Mouse (Mus musculus): ENCODE measurements around the gene Pip5k1b. TPM values are rescaled to one million over a fixed set of nuclear protein-coding genes. Genes with fewer than 3 reads are reported as not detected.

Gene Pip5k1b
- polyA plus RNA-seq, 1 experiment from 2014 or later, result 0.34 TPM

- Histone ChIP-seq H3K36me3 (no peaks in the 10 kb centered on the region), H3K27ac (no peak overlapping the region), H3K4me3 (no peak overlapping the region), H3K9ac (no peak overlapping the region), H3K27me3 (no peaks in the 10 kb centered on the region), H3K4me1 (0 out of 2 replicates have a peak, but pooled peaks cover 8% of the 10 kb centered on the region), H3K9me3 (no peaks in the 10 kb centered on the region), H3K4me2 (no peak overlapping the region)
- ATAC-seq (ENCODE audit: insufficient number of reproducible peaks, insufficient read depth, low FRiP score, low TSS enrichment, low read depth), result no peak
- 79% methylated on average over 6 of the region's 6 CpGs for WGBS
Observed at GRCm38 (mm10) chr19:24455249-24455960, 100.3 kb downstream of the Pip5k1b start.

- no peak for ATAC-seq (ENCODE audit: insufficient number of reproducible peaks, insufficient read depth, low FRiP score, low TSS enrichment, low read depth)
- Histone ChIP-seq H3K4me2 (no peak overlapping the region), H3K9ac (no peak overlapping the region), H3K4me3 (no peak overlapping the region), H3K36me3 (no peaks in the 10 kb centered on the region), H3K27ac (no peak overlapping the region), H3K27me3 (no peaks in the 10 kb centered on the region), H3K4me1 (0 out of 2 replicates have a peak, but pooled peaks cover 8% of the 10 kb centered on the region), H3K9me3 (no peaks in the 10 kb centered on the region)
- 91% methylated on average over 2 of the region's 2 CpGs for WGBS
Observed at GRCm38 (mm10) chr19:24454451-24454850, 101.2 kb downstream of the Pip5k1b start.

- H3K27me3 ChIP-seq, result no peaks in the 10 kb centered on the region
- no peak overlapping the region for H3K4me3 ChIP-seq
- no peak for ATAC-seq (ENCODE audit: insufficient number of reproducible peaks, insufficient read depth, low FRiP score, low TSS enrichment, low read depth)
- no peak overlapping the region for H3K27ac ChIP-seq
- 82% methylated on average over 13 of the region's 13 CpGs for WGBS
- no peak overlapping the region for H3K4me2 ChIP-seq
- H3K36me3 ChIP-seq, result no peaks in the 10 kb centered on the region
- 0 out of 2 replicates have a peak, but pooled peaks cover 8% of the 10 kb centered on the region for H3K4me1 ChIP-seq
- H3K9ac ChIP-seq, result no peak overlapping the region
- H3K9me3 ChIP-seq, result no peaks in the 10 kb centered on the region
Observed at GRCm38 (mm10) chr19:24453379-24453778, 102.3 kb downstream of the Pip5k1b start.

- H3K36me3 ChIP-seq, result no peaks in the 10 kb centered on the region
- H3K9me3 ChIP-seq, result no peaks in the 10 kb centered on the region
- no peak overlapping the region for H3K4me2 ChIP-seq
- no peak overlapping the region for H3K4me3 ChIP-seq
- H3K4me1 ChIP-seq, result 0 out of 2 replicates have a peak, but pooled peaks cover 8% of the 10 kb centered on the region
- WGBS, result 13% methylated on average over 3 of the region's 3 CpGs
- H3K27me3 ChIP-seq, result no peaks in the 10 kb centered on the region
- no peak for ATAC-seq (ENCODE audit: insufficient number of reproducible peaks, insufficient read depth, low FRiP score, low TSS enrichment, low read depth)
- H3K27ac ChIP-seq, result peak overlapping the region; percentile 51
- H3K9ac ChIP-seq, result no peak overlapping the region
Observed at GRCm38 (mm10) chr19:24452441-24452898, 103.2 kb downstream of the Pip5k1b start.

GRCm38 (mm10) chr19:24451626-24452025, 104.0 kb downstream of the Pip5k1b start:
- WGBS, result 79% methylated on average over 3 of the region's 3 CpGs
- Histone ChIP-seq H3K4me1 (0 out of 2 replicates have a peak, but pooled peaks cover 8% of the 10 kb centered on the region), H3K9ac (no peak overlapping the region), H3K27me3 (no peaks in the 10 kb centered on the region), H3K9me3 (no peaks in the 10 kb centered on the region), H3K36me3 (no peaks in the 10 kb centered on the region), H3K4me2 (no peak overlapping the region), H3K27ac (no peak overlapping the region), H3K4me3 (no peak overlapping the region)
- no peak for ATAC-seq (ENCODE audit: insufficient number of reproducible peaks, insufficient read depth, low FRiP score, low TSS enrichment, low read depth)

- Histone ChIP-seq H3K36me3 (no peaks in the 10 kb centered on the region), H3K4me1 (0 out of 2 replicates have a peak, but pooled peaks cover 8% of the 10 kb centered on the region), H3K27ac (no peak overlapping the region), H3K4me3 (no peak overlapping the region), H3K27me3 (no peaks in the 10 kb centered on the region), H3K9ac (no peak overlapping the region), H3K4me2 (no peak overlapping the region), H3K9me3 (no peaks in the 10 kb centered on the region)
- ATAC-seq (ENCODE audit: insufficient number of reproducible peaks, insufficient read depth, low FRiP score, low TSS enrichment, low read depth), result no peak
- WGBS, result 91% methylated on average over 8 of the region's 8 CpGs
Observed at GRCm38 (mm10) chr19:24450740-24451139, 104.9 kb downstream of the Pip5k1b start.

GRCm38 (mm10) chr19:24444322-24444721, 111.3 kb downstream of the Pip5k1b start:
- Histone ChIP-seq H3K4me1 (no peaks in the 10 kb centered on the region), H3K4me2 (no peak overlapping the region), H3K9me3 (no peaks in the 10 kb centered on the region), H3K36me3 (no peaks in the 10 kb centered on the region), H3K27me3 (no peaks in the 10 kb centered on the region), H3K9ac (no peak overlapping the region), H3K27ac (no peak overlapping the region), H3K4me3 (no peak overlapping the region)
- ATAC-seq (ENCODE audit: insufficient number of reproducible peaks, insufficient read depth, low FRiP score, low TSS enrichment, low read depth), result no peak
- 87% methylated on average over 3 of the region's 3 CpGs for WGBS

- no peaks in the 10 kb centered on the region for H3K36me3 ChIP-seq
- 83% methylated on average over 4 of the region's 4 CpGs for WGBS
- H3K9ac ChIP-seq, result no peak overlapping the region
- H3K4me1 ChIP-seq, result 0 out of 2 replicates have a peak, but pooled peaks cover 4% of the 10 kb centered on the region
- no peak overlapping the region for H3K4me2 ChIP-seq
- H3K9me3 ChIP-seq, result no peaks in the 10 kb centered on the region
- no peaks in the 10 kb centered on the region for H3K27me3 ChIP-seq
- H3K27ac ChIP-seq, result no peak overlapping the region
- no peak overlapping the region for H3K4me3 ChIP-seq
- no peak for ATAC-seq (ENCODE audit: insufficient number of reproducible peaks, insufficient read depth, low FRiP score, low TSS enrichment, low read depth)
Observed at GRCm38 (mm10) chr19:24439715-24440114, 116.0 kb downstream of the Pip5k1b start.

GRCm38 (mm10) chr19:24434291-24434690, 121.4 kb downstream of the Pip5k1b start:
- no peak for ATAC-seq (ENCODE audit: insufficient number of reproducible peaks, insufficient read depth, low FRiP score, low TSS enrichment, low read depth)

GRCm38 (mm10) chr19:24432447-24432846, 123.2 kb downstream of the Pip5k1b start:
- WGBS, result 94% methylated on average over 5 of the region's 5 CpGs

More at GRCm38 (mm10) chr19:24434291-24434690, 121.4 kb downstream of the Pip5k1b start:
- H3K36me3 ChIP-seq, result no peaks in the 10 kb centered on the region
- 0 out of 2 replicates have a peak, but pooled peaks cover 8% of the 10 kb centered on the region for H3K4me1 ChIP-seq
- 83% methylated on average over 6 of the region's 6 CpGs for WGBS
- no peak overlapping the region for H3K27ac ChIP-seq
- H3K4me3 ChIP-seq, result no peak overlapping the region
- no peak overlapping the region for H3K9ac ChIP-seq
- no peaks in the 10 kb centered on the region for H3K27me3 ChIP-seq
- no peak overlapping the region for H3K4me2 ChIP-seq
- no peaks in the 10 kb centered on the region for H3K9me3 ChIP-seq

GRCm38 (mm10) chr19:24431381-24431780, 124.3 kb downstream of the Pip5k1b start:
- Histone ChIP-seq H3K4me1 (0 out of 2 replicates have a peak, but pooled peaks cover 8% of the 10 kb centered on the region), H3K27me3 (no peaks in the 10 kb centered on the region), H3K4me3 (no peak overlapping the region), H3K9ac (no peak overlapping the region), H3K27ac (no peak overlapping the region), H3K9me3 (no peaks in the 10 kb centered on the region), H3K4me2 (no peak overlapping the region), H3K36me3 (no peaks in the 10 kb centered on the region)
- ATAC-seq (ENCODE audit: insufficient number of reproducible peaks, insufficient read depth, low FRiP score, low TSS enrichment, low read depth), result no peak
- WGBS, result 89% methylated on average over 2 of the region's 2 CpGs

More at GRCm38 (mm10) chr19:24432447-24432846, 123.2 kb downstream of the Pip5k1b start:
- Histone ChIP-seq H3K9ac (no peak overlapping the region), H3K4me2 (no peak overlapping the region), H3K4me1 (0 out of 2 replicates have a peak, but pooled peaks cover 8% of the 10 kb centered on the region), H3K27me3 (no peaks in the 10 kb centered on the region), H3K27ac (no peak overlapping the region), H3K9me3 (no peaks in the 10 kb centered on the region), H3K36me3 (no peaks in the 10 kb centered on the region), H3K4me3 (no peak overlapping the region)
- no peak for ATAC-seq (ENCODE audit: insufficient number of reproducible peaks, insufficient read depth, low FRiP score, low TSS enrichment, low read depth)

GRCm38 (mm10) chr19:24428011-24428410, 127.7 kb downstream of the Pip5k1b start:
- H3K27me3 ChIP-seq, result no peaks in the 10 kb centered on the region
- H3K4me3 ChIP-seq, result no peak overlapping the region
- H3K4me1 ChIP-seq, result 0 out of 2 replicates have a peak, but pooled peaks cover 3% of the 10 kb centered on the region
- WGBS, result 84% methylated on average over 3 of the region's 3 CpGs
- ATAC-seq (ENCODE audit: insufficient number of reproducible peaks, insufficient read depth, low FRiP score, low TSS enrichment, low read depth), result no peak
- no peak overlapping the region for H3K4me2 ChIP-seq
- H3K9ac ChIP-seq, result no peak overlapping the region
- no peaks in the 10 kb centered on the region for H3K9me3 ChIP-seq
- no peaks in the 10 kb centered on the region for H3K36me3 ChIP-seq
- H3K27ac ChIP-seq, result no peak overlapping the region
